Mouse (Mus musculus) liver, postnatal 0 days (tissue): Measurements from ENCODE around the gene Pip4k2c.

ENCODE experiments used
- CTCF ChIP-seq: sonication (generic); IDR thresholded peaks from 2 replicates; pipeline ENCODE4 v1.5.1; 2016; ENCODE audit warnings: antibody characterized with exemption, low read depth
- EP300 ChIP-seq: IDR thresholded peaks from 2 replicates; pipeline ENCODE4 v1.6.1; 2016; ENCODE audit warnings: antibody characterized with exemption, low read depth, mild to moderate bottlenecking

DNA sequence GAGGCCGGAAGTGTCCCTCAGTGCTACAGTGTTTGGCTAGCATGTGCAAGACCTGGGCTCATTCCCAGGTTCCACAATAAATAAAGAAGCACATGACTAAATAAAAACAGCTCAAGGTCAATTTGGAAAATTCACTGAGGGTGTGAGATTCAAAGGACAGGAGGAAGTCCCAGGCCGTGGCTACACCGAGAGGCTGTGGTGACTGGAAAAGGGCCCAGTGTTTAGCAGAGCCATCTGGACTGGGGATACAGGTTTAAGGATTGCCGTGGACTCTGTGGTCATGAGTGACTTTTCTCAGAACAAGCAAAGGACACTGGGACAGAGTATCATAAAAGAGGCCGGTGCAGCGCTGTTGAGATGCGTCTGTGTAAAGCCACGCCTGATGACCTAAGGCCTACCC is 1.9 kb upstream of the Pip4k2c start:
- TF ChIP-seq CTCF, result no peak
- TF ChIP-seq EP300, result no peak
